Comparison of ENCODE assay signal across 9 mouse cellular contexts in the genomic region with DNA sequence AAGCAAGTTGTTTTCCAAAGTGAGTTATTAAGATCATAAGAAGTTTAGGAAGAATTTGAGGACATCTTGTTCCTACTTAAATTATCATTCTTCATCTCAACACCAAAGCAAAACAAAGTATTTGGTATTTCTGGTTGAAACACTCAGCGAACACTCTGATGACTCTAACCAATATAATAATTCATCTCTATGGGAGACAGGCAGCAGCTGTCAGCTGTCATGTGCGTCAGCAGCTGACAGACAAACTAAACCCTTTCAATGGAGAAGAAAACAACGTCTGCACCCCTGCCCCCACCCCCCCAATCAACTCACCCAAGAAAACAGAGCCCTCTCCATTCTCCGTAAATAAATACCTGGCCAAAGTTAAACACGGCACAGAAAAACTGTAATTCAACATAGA. TPM values are rescaled to one million over a fixed set of nuclear protein-coding genes. Genes with fewer than 3 reads are reported as not detected.
DNase-seq lines count a peak whose midpoint lies in the region; ATAC-seq lines count a peak whose summit lies in the region.
"Had no signal": no experiment of that assay in that cellular context is flagged by ENCODE, and none has a peak within 500 bp of the region (broad histone marks: within the 10 kb centered on the region; RNA-seq: fewer than 3 reads in every experiment).

No protein-coding gene starts in this region.

- no peaks in the 10 kb centered on the region for H3K9me3 ChIP-seq in forebrain, embryonic 14.5 days (replicated peaks; ENCODE audit: control insufficient read depth, low read length)
- no peaks in the 10 kb centered on the region for H3K9me3 ChIP-seq in heart, embryonic 16.5 days (replicated peaks; ENCODE audit: control insufficient read depth, low read length)
- no peaks in the 10 kb centered on the region for H3K9me3 ChIP-seq in hindbrain, embryonic 12.5 days (replicated peaks)
- H3K9me3 ChIP-seq in midbrain, embryonic 16.5 days (replicated peaks; ENCODE audit: control insufficient read depth, low read length, poor library complexity, severe bottlenecking), result no peaks in the 10 kb centered on the region

- H3K4me2 ChIP-seq in forebrain, embryonic 14.5 days (ENCODE audit: low read length), result peak overlapping the region; percentile 40
- H3K4me2 ChIP-seq in heart, embryonic 16.5 days (ENCODE audit: low read depth, low read length), result peak overlapping the region; percentile 54
- H3K4me2 ChIP-seq in hindbrain, embryonic 12.5 days (replicated peaks), result no peak overlapping the region
- H3K4me2 ChIP-seq in midbrain, embryonic 16.5 days (ENCODE audit: low read length), result no peak overlapping the region

- peak; percentile 29 to 68 for DNase-seq in layer of hippocampus, adult 18-20 months (ENCODE audit: low spot score in 2 of 2)
- no peak for DNase-seq in layer of hippocampus, postnatal 25 days (ENCODE audit: extremely low spot score in 1 of 2, low spot score in 1 of 2)
- peak; percentile 68 for DNase-seq in forebrain, embryonic 14.5 days (ENCODE audit: low spot score)
- DNase-seq in lung, postnatal 25 days (ENCODE audit: low spot score), result peak; percentile 44
- DNase-seq: right cerebral cortex, postnatal 14 days; thymus, postnatal 4 days had no signal

- 34% methylated on average over 5 of the region's 5 CpGs for WGBS in forebrain, embryonic 14.5 days
- WGBS in heart, embryonic 16.5 days, result 37% methylated on average over 5 of the region's 5 CpGs
- WGBS in hindbrain, embryonic 12.5 days, result 50% methylated on average over 5 of the region's 5 CpGs
- 47% methylated on average over 5 of the region's 5 CpGs for WGBS in midbrain, embryonic 16.5 days

- H3K9ac ChIP-seq in forebrain, embryonic 14.5 days (ENCODE audit: low read length), result no peak overlapping the region
- peak overlapping the region; percentile 29; the same call in 1 of the 2 replicates for H3K9ac ChIP-seq in heart, embryonic 16.5 days (ENCODE audit: low read length)
- no peak overlapping the region for H3K9ac ChIP-seq in hindbrain, embryonic 12.5 days
- no peak overlapping the region for H3K9ac ChIP-seq in midbrain, embryonic 16.5 days (ENCODE audit: low read depth, low read length)

- H3K4me1 ChIP-seq in forebrain, embryonic 14.5 days (ENCODE audit: control insufficient read depth, insufficient read depth, low read length), result peaks cover 14% of the 10 kb centered on the region
- H3K4me1 ChIP-seq in heart, embryonic 16.5 days (ENCODE audit: control insufficient read depth, insufficient read depth, low read length), result peaks cover 6% of the 10 kb centered on the region
- H3K4me1 ChIP-seq in hindbrain, embryonic 12.5 days, result peaks cover 14% of the 10 kb centered on the region
- peaks cover 8% of the 10 kb centered on the region; the same call in 1 of the 2 replicates for H3K4me1 ChIP-seq in midbrain, embryonic 16.5 days (ENCODE audit: control insufficient read depth, insufficient read depth, low read length)

- H3K4me3 ChIP-seq in forebrain, embryonic 14.5 days (ENCODE audit: low read depth, low read length), result no peak overlapping the region
- peak overlapping the region; percentile 22 for H3K4me3 ChIP-seq in heart, embryonic 16.5 days (ENCODE audit: low read length)
- no peak overlapping the region for H3K4me3 ChIP-seq in hindbrain, embryonic 12.5 days
- no peak overlapping the region for H3K4me3 ChIP-seq in midbrain, embryonic 16.5 days (ENCODE audit: low read depth, low read length)

- H3K36me3 ChIP-seq in forebrain, embryonic 14.5 days (ENCODE audit: control insufficient read depth, insufficient read depth, low read length), result 0 out of 2 replicates have a peak, but pooled peaks cover 2% of the 10 kb centered on the region
- no peaks in the 10 kb centered on the region for H3K36me3 ChIP-seq in heart, embryonic 16.5 days (ENCODE audit: control insufficient read depth, insufficient read depth)
- H3K36me3 ChIP-seq in hindbrain, embryonic 12.5 days, result no peaks in the 10 kb centered on the region
- H3K36me3 ChIP-seq in midbrain, embryonic 16.5 days (ENCODE audit: control insufficient read depth, insufficient read depth, low read length), result no peaks in the 10 kb centered on the region; the same call in 1 of the 2 replicates

- H3K27ac ChIP-seq in forebrain, embryonic 14.5 days (ENCODE audit: low read depth, low read length), result peak overlapping the region; percentile 65
- H3K27ac ChIP-seq in heart, embryonic 16.5 days (ENCODE audit: low read length), result peak overlapping the region; percentile 55; the same call in 1 of the 2 replicates
- H3K27ac ChIP-seq in hindbrain, embryonic 12.5 days, result no peak overlapping the region
- H3K27ac ChIP-seq in midbrain, embryonic 16.5 days (ENCODE audit: low read length), result no peak overlapping the region

- peak; percentile 72 for ATAC-seq in forebrain, embryonic 14.5 days
- ATAC-seq in heart, embryonic 16.5 days (replicated peaks; ENCODE audit: extremely low read depth, insufficient read depth, low FRiP score), result no peak
- ATAC-seq in hindbrain, embryonic 12.5 days (ENCODE audit: low FRiP score), result no peak
- ATAC-seq in midbrain, embryonic 16.5 days, result no peak

- H3K27me3 ChIP-seq in forebrain, embryonic 14.5 days (replicated peaks; ENCODE audit: control insufficient read depth, insufficient read depth, low read length), result no peaks in the 10 kb centered on the region
- no peaks in the 10 kb centered on the region for H3K27me3 ChIP-seq in heart, embryonic 16.5 days (ENCODE audit: control insufficient read depth, insufficient read depth, low read length)
- H3K27me3 ChIP-seq in hindbrain, embryonic 12.5 days, result no peaks in the 10 kb centered on the region
- H3K27me3 ChIP-seq in midbrain, embryonic 16.5 days (ENCODE audit: control insufficient read depth, insufficient read depth, low read depth, low read length), result no peaks in the 10 kb centered on the region

RNA-seq across cellular contexts. Expression of a gene that starts 34.9 kb away (rescaled TPM):
- total RNA-seq in layer of hippocampus, adult 18-20 months (2021), result 10 to 100 TPM; 52.1 to 58.5 TPM
- 10 to 100 TPM; 54.9 to 62.0 TPM for total RNA-seq in layer of hippocampus, postnatal 25 days (2021)
- 9.1 and 9.4 TPM in 2 replicates for polyA plus RNA-seq in forebrain, embryonic 14.5 days (2014; fragmentation: Nextera tagmentation; extraction: Ambion mirVana)
- polyA plus RNA-seq in heart, embryonic 16.5 days (2015; fragmentation: Nextera tagmentation; extraction: Ambion mirVana), result 6.2 and 6.7 TPM in 2 replicates
- 9.2 and 10.0 TPM in 2 replicates for polyA plus RNA-seq in hindbrain, embryonic 12.5 days (2016; fragmentation: Nextera tagmentation; extraction: Ambion mirVana)
- polyA plus RNA-seq in midbrain, embryonic 16.5 days (2015; fragmentation: Nextera tagmentation; extraction: Ambion mirVana), result 13.7 and 15.0 TPM in 2 replicates

RNA-seq across cellular contexts. Expression of a gene that starts 39.0 kb away (rescaled TPM):
- 10 to 100 TPM; 31.0 to 31.4 TPM for total RNA-seq in layer of hippocampus, adult 18-20 months (2021)
- total RNA-seq in layer of hippocampus, postnatal 25 days (2021), result 10 to 100 TPM; 27.0 to 29.3 TPM
- polyA plus RNA-seq in forebrain, embryonic 14.5 days (2014; fragmentation: Nextera tagmentation; extraction: Ambion mirVana), result 23.4 and 25.9 TPM in 2 replicates
- polyA plus RNA-seq in heart, embryonic 16.5 days (2015; fragmentation: Nextera tagmentation; extraction: Ambion mirVana), result 13.3 and 14.2 TPM in 2 replicates
- 28.4 and 29.7 TPM in 2 replicates for polyA plus RNA-seq in hindbrain, embryonic 12.5 days (2016; fragmentation: Nextera tagmentation; extraction: Ambion mirVana)
- 25.5 and 26.6 TPM in 2 replicates for polyA plus RNA-seq in midbrain, embryonic 16.5 days (2015; fragmentation: Nextera tagmentation; extraction: Ambion mirVana)

RNA-seq across cellular contexts. Expression of a gene that starts 39.1 kb away (rescaled TPM):
- 10 to 100 TPM; 22.6 to 22.9 TPM for total RNA-seq in layer of hippocampus, adult 18-20 months (2021)
- 10 to 100 TPM; 17.3 to 27.5 TPM for total RNA-seq in layer of hippocampus, postnatal 25 days (2021)
- polyA plus RNA-seq in forebrain, embryonic 14.5 days (2014; fragmentation: Nextera tagmentation; extraction: Ambion mirVana), result 6.2 and 7.2 TPM in 2 replicates
- 15.6 and 19.2 TPM in 2 replicates for polyA plus RNA-seq in heart, embryonic 16.5 days (2015; fragmentation: Nextera tagmentation; extraction: Ambion mirVana)
- 13.2 and 13.6 TPM in 2 replicates for polyA plus RNA-seq in hindbrain, embryonic 12.5 days (2016; fragmentation: Nextera tagmentation; extraction: Ambion mirVana)
- polyA plus RNA-seq in midbrain, embryonic 16.5 days (2015; fragmentation: Nextera tagmentation; extraction: Ambion mirVana), result 6.7 and 8.1 TPM in 2 replicates

Comparison
In these comparisons a context has a peak if more than half of its experiments do, and no peak if none do; other contexts are left out.
1. DNase-seq: peak in layer of hippocampus, adult 18-20 months (2 of 2), forebrain, embryonic 14.5 days (single experiment) and lung, postnatal 25 days (single experiment); none in layer of hippocampus, postnatal 25 days (0 of 2).
2. H3K27ac ChIP-seq: peak in forebrain, embryonic 14.5 days (single experiment) and heart, embryonic 16.5 days (single experiment); none in hindbrain, embryonic 12.5 days (single experiment) and midbrain, embryonic 16.5 days (single experiment).
3. H3K4me2 ChIP-seq: peak in forebrain, embryonic 14.5 days (single experiment) and heart, embryonic 16.5 days (single experiment); none in hindbrain, embryonic 12.5 days (single experiment) and midbrain, embryonic 16.5 days (single experiment).